Mouse (Mus musculus) intestine, postnatal 0 days (tissue): ENCODE measurements around the gene Sos2. TPM values are rescaled to one million over a fixed set of nuclear protein-coding genes. Genes with fewer than 3 reads are reported as not detected.

Experiments used
- ATAC-seq: fragments of 200-750 bp; cut with Nextera tagmentation; 2 replicates; pipeline ENCODE4 v1.8.0; 2017; ENCODE audit warnings: mild to moderate bottlenecking, moderate TSS enrichment, moderate library complexity
- H3K27ac ChIP-seq: fragments of 300-500 bp; sonication (generic); 2 replicates; pipeline ENCODE4 v1.5.1; 2014; ENCODE audit warnings: mild to moderate bottlenecking, low read depth, low read length, moderate library complexity
- H3K27me3 ChIP-seq: fragments of 300-500 bp; sonication (generic); replicated peaks from 2 replicates; pipeline ENCODE4 v1.6.1; 2014; ENCODE audit warnings: low read length, mixed read lengths; ENCODE audit not compliant: control insufficient read depth, insufficient read depth
- H3K36me3 ChIP-seq: fragments of 300-500 bp; sonication (generic); 2 replicates; pipeline ENCODE4 v1.6.1; 2014; ENCODE audit warnings: mild to moderate bottlenecking, moderate library complexity; ENCODE audit not compliant: control insufficient read depth, insufficient read depth
- H3K4me1 ChIP-seq: fragments of 300-500 bp; sonication (generic); replicated peaks from 2 replicates; pipeline ENCODE4 v1.6.1; 2014; ENCODE audit warnings: antibody characterized with exemption, low read length, mixed read lengths; ENCODE audit not compliant: control insufficient read depth, insufficient read depth
- H3K4me2 ChIP-seq: fragments of 300-500 bp; sonication (generic); replicated peaks from 2 replicates; pipeline ENCODE4 v1.6.1; 2014; ENCODE audit warnings: low read depth, mild to moderate bottlenecking, moderate library complexity
- H3K4me3 ChIP-seq: fragments of 300-500 bp; sonication (generic); 2 replicates; pipeline ENCODE4 v1.5.1; 2014; ENCODE audit warnings: low read depth, low read length
- H3K9ac ChIP-seq: fragments of 300-500 bp; sonication (generic); 2 replicates; pipeline ENCODE4 v1.6.1; 2014; ENCODE audit warnings: mild to moderate bottlenecking, low read depth, low read length
- H3K9me3 ChIP-seq: fragments of 300-500 bp; sonication (generic); 2 replicates; pipeline ENCODE4 v1.6.1; 2016; ENCODE audit warnings: mixed run types; ENCODE audit not compliant: control insufficient read depth
- CTCF ChIP-seq: sonication (generic); IDR thresholded peaks from 2 replicates; pipeline ENCODE4 v1.5.1; 2016; ENCODE audit warnings: low read depth, mild to moderate bottlenecking, control low read depth, antibody characterized with exemption, moderate library complexity
- WGBS: fragments of 180-500 bp; shearing (Covaris S2); extraction: QIAGEN DNeasy Blood & Tissue Kit; methylation state at CpG from one replicate; pipeline ENCODE4 v1.1.7; 2014; 5-methylcytosine and 5-hydroxymethylcytosine counted together
- polyA plus RNA-seq: library from polyadenylated mRNA; unstranded; fragments of >200 nt; fragmentation: Nextera tagmentation; extraction: Ambion mirVana; gene quantifications from 2 replicates; pipeline ENCODE4 v1.2.1, GENCODE M21; 2015

The Sos2 gene
- polyA plus RNA-seq: 9.4 and 10.1 TPM in 2 replicates

- ATAC-seq: peak; percentile 75
- H3K27me3 ChIP-seq: no peaks in the 10 kb centered on the region
- H3K9me3 ChIP-seq: no peaks in the 10 kb centered on the region
- no peaks in the 10 kb centered on the region for H3K36me3 ChIP-seq
- no peaks in the 10 kb centered on the region for H3K4me1 ChIP-seq
- under 1% methylated on average over 45 of the region's 85 CpGs for WGBS
- peak within 1 kb of the TSS; percentile 99 for H3K27ac ChIP-seq
- H3K4me3 ChIP-seq: peak within 1 kb of the TSS; percentile 79
- peak within 1 kb of the TSS; percentile 91 for H3K9ac ChIP-seq
- peak within 1 kb of the TSS; percentile 63 for H3K4me2 ChIP-seq
- no peak for TF ChIP-seq CTCF
Measured at GRCm38 (mm10) chr12:69681566-69682061, at the start of gene Sos2. Gene Sos2 (minus strand): TSS chr12:69681852.

GRCm38 (mm10) chr12:69730306-69730705, 48.7 kb upstream of the Sos2 start:
- no peak overlapping the region for H3K9ac ChIP-seq
- no peak for TF ChIP-seq CTCF
- no peak overlapping the region for H3K4me3 ChIP-seq
- ATAC-seq: no peak
- H3K4me1 ChIP-seq: no peaks in the 10 kb centered on the region
- H3K27me3 ChIP-seq: no peaks in the 10 kb centered on the region
- no peak overlapping the region for H3K4me2 ChIP-seq
- WGBS: 90% methylated on average over 1 of the region's 1 CpGs
- no peak overlapping the region for H3K27ac ChIP-seq
- no peaks in the 10 kb centered on the region for H3K9me3 ChIP-seq
- no peaks in the 10 kb centered on the region for H3K36me3 ChIP-seq

GRCm38 (mm10) chr12:69729246-69729645, 47.6 kb upstream of the Sos2 start:
- H3K9ac ChIP-seq: no peak overlapping the region
- no peak for ATAC-seq
- no peak overlapping the region for H3K4me3 ChIP-seq
- H3K4me1 ChIP-seq: peaks cover under 1% of the 10 kb centered on the region; the same call in 1 of the 2 replicates
- no peaks in the 10 kb centered on the region for H3K36me3 ChIP-seq
- no peak overlapping the region for H3K4me2 ChIP-seq
- TF ChIP-seq CTCF: no peak
- H3K27me3 ChIP-seq: no peaks in the 10 kb centered on the region
- WGBS: 89% methylated on average over 1 of the region's 1 CpGs
- H3K9me3 ChIP-seq: no peaks in the 10 kb centered on the region
- no peak overlapping the region for H3K27ac ChIP-seq

DNA sequence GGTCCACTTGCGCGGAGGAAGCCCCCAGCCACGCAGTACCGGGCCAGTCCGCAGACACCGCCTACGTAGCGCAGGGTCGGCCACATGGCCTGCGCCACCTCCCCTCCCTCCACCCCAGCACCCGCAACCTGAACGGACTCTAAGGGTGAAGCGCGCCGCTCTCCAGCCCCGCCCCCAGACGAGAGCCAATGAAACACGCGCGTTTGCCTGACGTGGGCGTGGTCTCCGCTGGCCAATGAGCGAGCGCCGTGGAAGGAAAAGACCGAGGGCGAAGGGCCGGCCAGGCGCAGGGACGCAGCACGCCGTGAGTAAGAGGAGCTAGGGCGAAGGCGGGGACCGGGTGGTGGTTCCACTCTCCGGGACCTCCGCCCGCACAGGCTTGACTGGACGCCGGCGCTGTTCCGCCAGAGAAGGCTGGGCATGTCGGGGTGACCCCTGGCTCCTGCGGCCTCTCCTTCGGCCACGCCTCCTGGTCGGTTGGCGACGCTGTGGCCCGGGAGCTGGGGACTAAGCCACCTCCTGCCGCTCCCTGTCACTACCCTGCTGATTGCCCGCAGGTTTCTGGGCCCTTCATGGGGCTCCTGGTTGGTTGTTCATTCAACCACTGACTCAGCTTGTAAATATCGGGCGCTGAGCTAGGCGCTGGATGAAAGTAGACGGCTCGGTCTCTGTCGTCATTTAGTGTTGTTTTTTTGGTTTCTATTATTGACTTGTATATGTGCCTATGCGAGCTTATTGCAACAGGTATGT, 43.2 kb upstream of the Sos2 start, which contains the start of the genes L2hgdh and Atp5s:
TSS of gene L2hgdh (minus strand) at position 163 of the 750 bp plus-strand sequence.
TSS of gene Atp5s (plus strand) at position 240 of the 750 bp plus-strand sequence.
- ATAC-seq: peak; percentile 95
- Histone ChIP-seq H3K27me3 (no peaks in the 10 kb centered on the region), H3K4me3 (peak within 1 kb of the TSS; percentile 70), H3K36me3 (peaks cover 1% of the 10 kb centered on the region; the same call in 1 of the 2 replicates), H3K4me2 (peak within 1 kb of the TSS; percentile 93), H3K9me3 (no peaks in the 10 kb centered on the region), H3K4me1 (peaks cover 4% of the 10 kb centered on the region), H3K27ac (peak within 1 kb of the TSS; percentile 93), H3K9ac (peak within 1 kb of the TSS; percentile 56)
- no peak for TF ChIP-seq CTCF
- WGBS: under 1% methylated on average over 59 of the region's 60 CpGs

DNA sequence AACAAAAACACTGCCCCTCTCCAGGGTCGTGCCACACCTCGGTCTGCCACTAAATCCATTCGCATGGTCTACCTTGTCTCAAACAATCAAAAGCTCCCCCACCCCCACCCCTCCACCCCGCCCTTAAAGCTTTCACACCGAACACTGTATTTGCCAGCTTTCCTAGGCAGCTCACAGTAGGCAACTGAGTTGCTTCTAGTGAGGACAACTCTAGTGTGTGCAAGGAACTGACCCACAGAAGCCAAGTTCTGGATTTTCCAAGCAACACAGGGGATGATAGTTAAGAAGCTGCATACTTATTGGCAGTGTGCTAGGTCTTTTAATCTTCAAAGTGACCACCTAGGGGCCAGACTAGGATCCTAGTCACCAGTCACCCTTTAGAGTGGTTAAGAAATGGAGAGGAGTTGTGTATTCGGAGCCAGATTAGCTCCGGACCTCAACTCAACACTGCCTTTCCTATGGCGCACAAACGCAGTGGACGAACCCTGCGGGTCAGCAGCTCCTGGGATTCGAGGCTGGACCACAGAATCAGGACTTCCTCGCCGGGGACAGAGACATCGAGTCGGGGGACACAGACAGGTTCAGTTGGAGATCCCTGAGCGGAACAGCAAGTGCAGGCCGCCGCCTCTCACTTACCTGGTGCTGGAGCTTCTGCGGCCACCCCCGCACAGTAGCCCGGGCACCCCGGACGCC, 42.5 kb upstream of the Sos2 start:
- Histone ChIP-seq H3K9ac (peak overlapping the region; percentile 56), H3K27ac (peak overlapping the region; percentile 93), H3K27me3 (no peaks in the 10 kb centered on the region), H3K4me3 (peak overlapping the region; percentile 70), H3K36me3 (peaks cover 8% of the 10 kb centered on the region), H3K4me1 (peaks cover 4% of the 10 kb centered on the region), H3K4me2 (peak overlapping the region; percentile 93), H3K9me3 (no peaks in the 10 kb centered on the region)
- TF ChIP-seq CTCF: no peak
- ATAC-seq: no peak
- WGBS: 2% methylated on average over 24 of the region's 24 CpGs

DNA sequence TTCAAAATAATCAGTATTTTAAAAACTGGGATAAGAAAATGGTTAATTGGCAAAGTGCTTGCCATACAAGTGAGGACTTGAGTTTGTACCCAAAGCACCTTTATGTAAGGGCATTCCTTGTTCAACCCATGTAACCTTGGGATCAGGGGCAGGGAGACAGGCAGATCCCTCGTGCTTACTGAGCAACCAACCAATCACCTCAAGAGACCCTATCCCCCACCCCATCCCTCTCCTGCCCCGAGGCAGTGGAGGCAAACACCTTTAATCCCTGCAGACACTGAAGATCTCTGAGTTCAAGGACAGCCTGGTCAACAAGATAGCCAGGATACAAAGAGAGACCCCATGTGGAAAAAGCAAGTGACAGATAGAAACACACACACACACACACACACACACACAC, 41.7 kb upstream of the Sos2 start:
- Histone ChIP-seq H3K9me3 (no peaks in the 10 kb centered on the region), H3K36me3 (peaks cover 15% of the 10 kb centered on the region), H3K4me1 (peaks cover 4% of the 10 kb centered on the region), H3K27ac (no peak overlapping the region), H3K4me2 (peak overlapping the region; percentile 93), H3K4me3 (0 out of 2 replicates have a peak overlapping the region, but pooled peaks have one; percentile 70), H3K9ac (no peak overlapping the region), H3K27me3 (no peaks in the 10 kb centered on the region)
- TF ChIP-seq CTCF: no peak
- ATAC-seq: no peak
- WGBS: 44% methylated on average over 2 of the region's 2 CpGs
